Mouse (Mus musculus) spleen, embryonic (tissue): Measurements from ENCODE around the gene Scyl1.

Experiments
- CTCF ChIA-PET: fragments of 350-600 bp; sonication (Branson Sonifier 250); formaldehyde crosslinking; loops from one replicate; lab custom pipeline; 2022; lab: Charles Lee

Scyl1 gene

DNA sequence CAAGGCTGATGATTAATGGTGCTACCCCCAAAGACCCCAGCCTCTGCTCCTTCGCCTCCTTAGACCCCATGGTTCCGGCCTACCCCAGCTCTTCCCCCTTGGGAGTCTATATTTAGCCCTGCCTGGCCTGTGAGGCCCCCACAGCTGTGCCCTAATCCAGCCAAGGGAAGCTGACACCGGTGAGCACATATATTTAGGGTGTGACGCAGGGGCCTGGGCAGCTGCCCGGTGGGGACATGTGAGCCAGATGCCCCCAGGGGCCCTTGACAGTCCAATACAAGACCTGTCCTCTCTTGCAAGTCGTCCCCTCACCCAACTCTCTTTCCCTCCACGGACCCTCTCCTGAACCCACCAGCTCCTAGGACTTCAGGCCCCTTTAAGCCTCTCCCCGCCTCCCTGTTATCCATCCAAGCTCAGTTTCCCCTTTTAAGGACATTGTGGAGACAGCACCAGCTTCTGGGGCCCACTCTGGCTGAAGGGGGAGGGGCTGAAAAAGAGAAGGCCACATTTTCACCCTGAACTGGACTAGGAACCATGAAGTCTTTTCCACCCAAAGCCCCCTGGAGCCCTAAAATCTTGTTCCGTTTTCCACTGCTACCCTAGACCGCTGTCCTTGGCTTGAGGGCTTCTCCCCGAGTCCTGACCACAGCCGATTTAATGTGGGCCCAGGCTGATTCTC is 46.1 kb downstream of the Scyl1 start:
- CTCF ChIA-PET = interaction anchor here (0.8 to 1.0 kb wide), 2 partner anchors 14 to 195 kb away, joined by 3 read pairs; no protein-coding TSS in a partner anchor

DNA sequence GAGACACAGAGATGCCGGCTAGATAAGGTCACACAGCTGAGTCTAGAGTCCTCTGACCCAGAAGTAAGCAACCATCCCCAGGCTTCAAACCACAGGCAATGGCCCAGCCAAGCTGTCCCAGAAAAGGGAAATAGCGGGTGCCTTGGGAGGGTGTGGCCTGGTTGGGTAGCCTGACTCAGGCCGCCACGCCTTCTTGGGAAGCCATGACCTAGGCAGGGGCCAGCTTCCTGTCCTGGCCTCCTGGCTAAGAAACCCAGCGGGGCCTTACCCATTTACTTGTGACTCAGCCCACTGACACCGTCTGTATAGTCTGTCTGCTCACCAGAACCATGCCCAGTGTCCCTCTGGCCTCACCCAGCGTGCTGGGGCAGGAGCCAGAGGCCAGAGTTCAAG is 46.7 kb downstream of the Scyl1 start:
- CTCF ChIA-PET = interaction anchor here (0.8 kb wide), 1 partner anchor 13 kb away, joined by 3 read pairs; no protein-coding TSS in a partner anchor

- CTCF ChIA-PET = no interaction called here
Measured at GRCm38 (mm10) chr19:5723934-5724548, 47.2 kb downstream of the Scyl1 start.

DNA sequence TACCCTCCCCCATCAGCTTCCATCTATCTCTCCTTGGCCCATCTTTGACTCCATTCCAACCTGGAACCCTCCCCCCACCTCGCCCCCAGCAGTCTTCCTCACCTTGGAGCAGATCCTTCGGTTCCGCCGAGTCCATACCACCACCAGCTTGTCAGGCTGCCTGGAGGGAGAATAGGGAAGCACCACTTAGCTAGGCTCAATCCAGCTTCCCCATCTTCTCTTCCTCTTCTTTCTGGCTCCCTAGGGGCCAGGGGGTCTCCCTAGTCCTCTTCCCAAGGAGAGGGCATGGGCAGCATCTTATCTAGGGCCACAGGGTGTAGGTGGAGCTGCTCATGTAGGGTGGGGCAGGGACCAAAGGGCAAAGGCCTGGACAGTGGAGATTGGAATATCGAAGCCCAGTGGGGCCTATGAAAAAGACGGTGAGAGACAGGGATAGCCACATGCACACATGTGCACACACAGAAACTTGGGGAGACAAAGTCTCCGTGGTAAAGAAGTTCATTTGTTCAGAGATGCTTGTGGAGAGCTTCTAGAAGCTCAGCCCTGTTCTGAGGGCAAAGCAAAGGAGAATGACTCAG is 48.3 kb downstream of the Scyl1 start:
- CTCF ChIA-PET = interaction anchor here (0.5 to 1.0 kb wide), 2 partner anchors 13 to 363 kb away, joined by 3 read pairs; no protein-coding TSS in a partner anchor

DNA sequence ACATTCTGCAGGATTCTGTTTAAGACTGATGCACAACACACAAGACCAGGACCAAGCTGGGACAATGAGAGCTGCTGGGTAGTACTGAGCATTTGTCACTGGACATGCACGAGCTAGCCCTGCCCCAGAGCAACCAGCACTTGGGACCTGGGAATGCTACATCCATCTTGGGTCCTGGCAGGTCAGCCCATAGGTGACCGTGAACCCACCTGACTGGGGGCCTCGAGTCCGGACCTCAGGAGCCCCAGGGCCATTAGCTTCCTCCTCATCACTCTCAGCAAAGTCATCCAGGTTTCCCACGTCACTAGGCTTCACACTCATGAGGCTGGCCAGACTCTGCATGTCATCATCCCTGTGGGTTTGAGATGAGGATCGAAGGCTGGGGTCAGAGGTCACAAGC is 50.0 kb downstream of the Scyl1 start:
- CTCF ChIA-PET = no interaction called here

DNA sequence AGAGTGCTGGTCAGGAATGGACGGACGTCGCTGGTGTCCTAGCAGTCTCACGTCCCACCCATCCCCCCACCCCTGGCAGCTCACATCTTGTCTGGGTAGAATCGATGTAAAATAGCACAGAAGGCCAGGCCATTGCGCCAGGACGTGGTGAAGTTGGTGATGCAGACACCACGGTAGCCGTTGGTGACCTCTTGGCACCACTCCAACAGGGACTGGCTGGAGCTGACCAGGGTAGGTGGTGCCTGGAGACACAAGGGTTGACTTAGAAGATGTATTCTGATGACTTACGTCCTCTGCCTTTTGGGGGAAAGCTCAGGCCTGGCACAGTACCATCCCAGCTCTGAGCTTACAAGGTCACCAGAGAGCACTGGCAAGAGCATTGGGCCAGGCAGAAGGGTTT is 54.3 kb downstream of the Scyl1 start:
- CTCF ChIA-PET = interaction anchor here (0.6 kb wide), 1 partner anchor 53 kb away, joined by 19 read pairs; no protein-coding TSS in a partner anchor

DNA sequence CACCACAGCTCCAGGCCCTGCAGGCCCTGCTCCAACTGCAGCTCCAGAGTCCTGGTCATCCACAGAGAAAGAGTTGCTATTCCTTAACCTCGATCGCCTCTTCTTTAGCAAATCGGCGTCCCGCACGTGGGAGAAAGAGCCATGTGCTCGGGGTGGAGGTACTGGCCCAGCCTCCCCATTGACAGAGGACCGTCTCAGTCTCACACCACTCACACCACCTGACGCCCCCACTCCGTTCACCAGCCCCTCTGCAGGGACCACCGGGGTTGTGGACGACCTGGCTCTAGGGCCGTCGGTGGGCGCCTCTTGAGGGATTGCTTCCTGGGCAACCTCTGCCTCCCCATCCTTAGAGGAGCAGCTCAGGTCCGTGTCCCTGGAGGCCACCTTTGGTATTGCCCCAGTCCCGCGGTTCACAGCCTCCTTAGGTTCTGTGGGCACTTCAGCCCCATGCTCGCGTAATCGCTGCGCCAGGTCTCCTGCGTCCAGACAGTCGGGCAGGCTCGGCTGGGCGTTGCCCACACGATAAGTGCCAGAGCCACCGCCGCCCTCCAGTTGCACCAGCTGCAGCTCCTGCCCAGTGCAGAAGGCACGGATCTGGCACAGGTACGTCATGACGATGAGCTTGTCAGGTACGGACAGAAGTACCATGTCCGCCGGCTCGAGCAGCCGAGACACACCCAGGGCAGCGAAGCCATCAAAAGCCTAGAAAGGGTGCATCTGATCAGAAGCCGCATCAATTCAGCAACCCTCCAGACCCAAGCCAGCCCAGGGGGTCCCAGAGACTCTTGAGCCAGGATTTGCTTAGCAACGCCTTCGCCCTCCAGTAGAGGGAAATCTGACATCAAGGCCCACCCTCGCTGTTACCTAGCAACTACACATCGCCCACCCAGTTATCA is 55.2 kb downstream of the Scyl1 start:
- CTCF ChIA-PET = interaction anchor here (0.6 kb wide), 1 partner anchor 52 kb away, joined by 19 read pairs; no protein-coding TSS in a partner anchor

DNA sequence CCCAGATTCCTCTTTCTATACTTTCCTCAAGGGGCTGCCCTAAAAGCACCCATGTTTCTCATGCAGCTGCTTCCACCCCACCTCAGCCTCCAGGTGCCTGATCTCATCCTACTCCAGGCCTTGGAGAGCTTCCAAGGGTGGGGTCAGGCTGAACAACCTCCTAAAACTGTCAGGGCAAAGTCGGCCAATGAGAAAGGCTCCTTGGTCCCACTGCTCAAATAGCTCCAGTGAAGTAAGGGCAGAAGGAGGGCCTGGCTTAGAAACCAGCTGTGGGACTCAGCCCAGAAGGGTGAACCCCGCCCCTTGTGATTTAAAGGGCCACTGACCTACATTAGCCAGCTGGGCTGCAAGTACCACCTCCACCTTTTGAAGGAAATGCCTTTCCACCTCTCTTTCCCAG is 57.5 kb downstream of the Scyl1 start:
- CTCF ChIA-PET = no interaction called here

- CTCF ChIA-PET = no interaction called here
Measured at GRCm38 (mm10) chr19:5713255-5713654, 58.0 kb downstream of the Scyl1 start.

- CTCF ChIA-PET = interaction anchor here (1.3 to 1.5 kb wide), 2 partner anchors 13 to 16 kb away, joined by 3 to 4 read pairs; no protein-coding TSS in a partner anchor
Measured at GRCm38 (mm10) chr19:5711907-5712460, 59.2 kb downstream of the Scyl1 start.

GRCm38 (mm10) chr19:5711218-5711617 is 60.0 kb downstream of the Scyl1 start:
- CTCF ChIA-PET = interaction anchor here (1.4 to 1.5 kb wide), 2 partner anchors 14 to 59 kb away, joined by 3 read pairs; no protein-coding TSS in a partner anchor

DNA sequence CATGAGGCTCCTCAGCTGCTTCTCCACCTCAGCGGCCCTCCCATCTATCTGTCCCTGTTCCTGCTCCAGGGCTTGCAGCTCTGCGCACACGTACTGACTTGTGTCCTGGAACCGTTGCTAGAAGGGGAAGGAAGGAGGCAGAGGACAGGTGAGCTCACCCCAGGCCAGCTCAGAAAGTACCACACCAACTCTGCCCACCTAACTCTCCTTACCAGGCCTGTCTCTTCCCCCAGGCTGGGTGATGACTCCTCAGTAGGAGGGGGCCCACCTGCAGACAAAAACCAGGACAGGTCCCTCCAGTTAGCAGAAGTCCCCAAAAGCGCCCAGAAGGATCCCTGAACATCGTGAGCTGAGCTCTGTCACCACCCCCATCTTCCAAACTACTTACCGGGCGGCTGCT is 60.6 kb downstream of the Scyl1 start:
- CTCF ChIA-PET = interaction anchor here (1.0 to 1.5 kb wide), 4 partner anchors 12 to 60 kb away, joined by 3 read pairs; partner anchors contain the start of gene Fam89b

DNA sequence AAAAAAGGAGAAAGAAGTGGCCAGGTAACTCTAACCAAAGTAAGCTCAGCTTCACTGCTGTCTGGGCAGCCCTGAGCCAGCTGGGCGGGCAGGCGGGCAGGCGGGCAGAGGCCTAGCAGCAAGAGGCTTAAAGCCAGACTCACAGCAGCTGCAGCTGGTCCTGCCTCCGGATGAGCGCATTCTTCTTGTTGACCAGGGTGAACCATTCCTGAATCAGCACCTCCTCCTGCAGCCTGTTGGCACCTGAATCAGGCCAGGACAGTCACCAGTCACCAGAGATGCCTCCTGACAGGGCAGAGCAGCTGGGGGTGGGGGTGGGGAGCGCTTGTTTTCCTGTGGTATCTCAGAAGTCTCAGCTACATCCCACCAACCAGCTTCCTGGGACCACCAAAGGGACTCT is 61.2 kb downstream of the Scyl1 start:
- CTCF ChIA-PET = interaction anchor here (0.7 to 1.4 kb wide), 4 partner anchors 12 to 531 kb away, joined by 3 to 4 read pairs (median 3); partner anchors contain the start of gene Fam89b
